Mouse (Mus musculus) naive thymus-derived CD4-positive, alpha-beta T cell, adult 2 months (primary cell): ENCODE measurements around the gene Myod1.

Experiments used
- DNase-seq: peaks from one replicate; pipeline ENCODE4 v3.0.0-alpha.2; 2011; ENCODE audit warnings: low read depth

Myod1 gene

GRCm38 (mm10) chr7:46376172-46377007, at the start of gene Myod1:
TSS of gene Myod1 (plus strand) at chr7:46376474.
- DNase-seq, result no peak

- DNase-seq, result no peak
These were observed 48.4 kb upstream of the Myod1 start for GRCm38 (mm10) chr7:46327896-46328295.

GRCm38 (mm10) chr7:46337397-46337796, 38.9 kb upstream of the Myod1 start:
- DNase-seq, result no peak

GRCm38 (mm10) chr7:46339818-46340217, 36.5 kb upstream of the Myod1 start:
- no peak for DNase-seq

GRCm38 (mm10) chr7:46340295-46340694, 36.0 kb upstream of the Myod1 start:
- DNase-seq, result no peak

GRCm38 (mm10) chr7:46341471-46341870, 34.8 kb upstream of the Myod1 start:
- no peak for DNase-seq

GRCm38 (mm10) chr7:46347692-46348091, 28.6 kb upstream of the Myod1 start:
- no peak for DNase-seq

GRCm38 (mm10) chr7:46348813-46349212, 27.5 kb upstream of the Myod1 start:
- no peak for DNase-seq

- no peak for DNase-seq
These were observed 26.1 kb upstream of the Myod1 start for GRCm38 (mm10) chr7:46350119-46350702.

GRCm38 (mm10) chr7:46352748-46353147, 23.5 kb upstream of the Myod1 start:
- DNase-seq, result no peak

- DNase-seq, result no peak
These were observed 23.1 kb upstream of the Myod1 start for GRCm38 (mm10) chr7:46353216-46353615.

- peak; percentile 13 for DNase-seq
These were observed 22.4 kb upstream of the Myod1 start for GRCm38 (mm10) chr7:46353875-46354274.

- no peak for DNase-seq
These were observed 14.5 kb upstream of the Myod1 start for GRCm38 (mm10) chr7:46361776-46362175.

GRCm38 (mm10) chr7:46364154-46364553, 12.1 kb upstream of the Myod1 start:
- no peak for DNase-seq

GRCm38 (mm10) chr7:46365810-46366209, 10.5 kb upstream of the Myod1 start:
- no peak for DNase-seq

- DNase-seq, result no peak
These were observed 5.2 kb upstream of the Myod1 start for GRCm38 (mm10) chr7:46371104-46371503.

- no peak for DNase-seq
These were observed 703 bp downstream of the Myod1 start for GRCm38 (mm10) chr7:46377008-46377346.

- DNase-seq, result peak; percentile 55
These were observed 1.8 kb downstream of the Myod1 start for GRCm38 (mm10) chr7:46378123-46378522.

- peak; percentile 81 for DNase-seq
These were observed 2.7 kb downstream of the Myod1 start for GRCm38 (mm10) chr7:46378983-46379382.

- DNase-seq, result no peak
These were observed 4.4 kb downstream of the Myod1 start for GRCm38 (mm10) chr7:46380625-46381024.

GRCm38 (mm10) chr7:46387430-46387829, 11.2 kb downstream of the Myod1 start:
- no peak for DNase-seq

- peak; percentile 89 for DNase-seq
These were observed 13.3 kb downstream of the Myod1 start for GRCm38 (mm10) chr7:46389456-46390085.

- DNase-seq, result no peak
These were observed 14.0 kb downstream of the Myod1 start for GRCm38 (mm10) chr7:46390226-46390625.
